Mouse (Mus musculus) forelimb bud, embryonic 11.5 days (tissue): ENCODE results near the gene Msh5.

Source experiments
- DNase-seq: peaks from one replicate; pipeline ENCODE4 v3.0.0-alpha.2; 2012; ENCODE audit warnings: low read depth, low spot score

Gene Msh5

GRCm38 (mm10) chr17:35046681-35047455, at the start of gene Msh5:
Gene Msh5 (minus strand): TSS chr17:35046745.
- peak; percentile 100 for DNase-seq

GRCm38 (mm10) chr17:35094475-35095365, 48.2 kb upstream of the Msh5 start:
- DNase-seq: no peak

GRCm38 (mm10) chr17:35092403-35093198, 46.1 kb upstream of the Msh5 start:
- no peak for DNase-seq

GRCm38 (mm10) chr17:35090166-35090932, 43.8 kb upstream of the Msh5 start:
- no peak for DNase-seq

- peak; percentile 91 for DNase-seq
These were observed 42.5 kb upstream of the Msh5 start, which contains the start of gene Abhd16a for GRCm38 (mm10) chr17:35088825-35089644. Gene Abhd16a (plus strand): TSS chr17:35089263.

GRCm38 (mm10) chr17:35088151-35088550, 41.6 kb upstream of the Msh5 start:
- no peak for DNase-seq

- DNase-seq: no peak
These were observed 38.8 kb upstream of the Msh5 start, which contains the start of gene Ly6g6f for GRCm38 (mm10) chr17:35085208-35085865. Gene Ly6g6f (minus strand): TSS chr17:35085610.

- no peak for DNase-seq
These were observed 37.5 kb upstream of the Msh5 start for GRCm38 (mm10) chr17:35083929-35084497.

- no peak for DNase-seq
These were observed 36.5 kb upstream of the Msh5 start for GRCm38 (mm10) chr17:35082841-35083576.

GRCm38 (mm10) chr17:35080710-35081109, 34.2 kb upstream of the Msh5 start:
- DNase-seq: no peak

- DNase-seq: no peak
These were observed 33.7 kb upstream of the Msh5 start for GRCm38 (mm10) chr17:35080248-35080647.

GRCm38 (mm10) chr17:35079778-35080177, 33.2 kb upstream of the Msh5 start:
- DNase-seq: no peak

- no peak for DNase-seq
These were observed 31.3 kb upstream of the Msh5 start, which contains the start of gene Ly6g6d for GRCm38 (mm10) chr17:35077786-35078233. Gene Ly6g6d (minus strand): TSS chr17:35078065.

GRCm38 (mm10) chr17:35077285-35077684, 30.7 kb upstream of the Msh5 start:
- DNase-seq: no peak

- no peak for DNase-seq
These were observed 30.1 kb upstream of the Msh5 start, which contains the start of gene Ly6g6e for GRCm38 (mm10) chr17:35076507-35077176. Gene Ly6g6e (plus strand): TSS chr17:35076902.

GRCm38 (mm10) chr17:35074097-35074496, 27.6 kb upstream of the Msh5 start:
- no peak for DNase-seq

GRCm38 (mm10) chr17:35071454-35071853, 24.9 kb upstream of the Msh5 start:
- no peak for DNase-seq
